Mouse (Mus musculus) myocyte (in vitro differentiated cells): ENCODE results near the gene Arhgap6. TPM values are rescaled to one million over a fixed set of nuclear protein-coding genes. Genes with fewer than 3 reads are reported as not detected.

Experiments used
- H3K27me3 ChIP-seq: one replicate; pipeline ENCODE4 v1.6.1; 2011; ENCODE audit not compliant: control insufficient read depth, insufficient read depth, insufficient read length
- H3K36me3 ChIP-seq: one replicate; pipeline ENCODE4 v1.6.1; 2011; ENCODE audit not compliant: control insufficient read depth, insufficient read depth
- H3K4me2 ChIP-seq: one replicate; pipeline ENCODE4 v1.6.1; 2011; ENCODE audit warnings: low read depth, control low read depth
- H3K4me3 ChIP-seq: one replicate; pipeline ENCODE4 v1.5.1; 2011; ENCODE audit warnings: mild to moderate bottlenecking, control low read depth, moderate library complexity
- H3K79me2 ChIP-seq: one replicate; pipeline ENCODE4 v1.6.1; 2011; ENCODE audit not compliant: control insufficient read depth, insufficient read depth
- H3ac ChIP-seq: one replicate; pipeline ENCODE4 v1.6.1; 2011; ENCODE audit not compliant: control insufficient read depth, insufficient read length
- CEBPB ChIP-seq: IDR thresholded peaks from 2 replicates; pipeline ENCODE4 v1.6.1; 2011; ENCODE audit warnings: mild to moderate bottlenecking, moderate library complexity; ENCODE audit not compliant: poor library complexity, insufficient read depth, severe bottlenecking
- E2F4 ChIP-seq: IDR thresholded peaks from one replicate; pipeline ENCODE4 v1.6.1; 2011; ENCODE audit warnings: mild to moderate bottlenecking, control low read depth, moderate library complexity; ENCODE audit not compliant: insufficient read depth
- MAX ChIP-seq: IDR thresholded peaks from one replicate; pipeline ENCODE4 v1.6.1; 2011; ENCODE audit warnings: low read depth, mild to moderate bottlenecking, control low read depth
- MYOD1 ChIP-seq, 3 experiments: IDR thresholded peaks; one replicate each; pipeline ENCODE4 v1.6.1; 2011; ENCODE audit warnings: control low read depth in 2 of 3, low read depth in 2 of 3, mild to moderate bottlenecking in 2 of 3, moderate library complexity in 1 of 3; ENCODE audit not compliant: insufficient read length in 2 of 3, control insufficient read depth in 1 of 3
- MYOG ChIP-seq, 3 experiments: IDR thresholded peaks; one replicate each; pipeline ENCODE4 v1.6.1; 2011; ENCODE audit warnings: control low read depth in 2 of 3, low read depth in 2 of 3, mild to moderate bottlenecking in 2 of 3; ENCODE audit not compliant: insufficient read length in 2 of 3, control insufficient read depth in 1 of 3, insufficient read depth in 1 of 3
- POLR2A ChIP-seq: IDR thresholded peaks from one replicate; pipeline ENCODE4 v1.6.1; 2011; ENCODE audit warnings: low read depth, mild to moderate bottlenecking, control low read depth, moderate library complexity; ENCODE audit not compliant: insufficient read length
- POLR2AphosphoS2 ChIP-seq: IDR thresholded peaks from one replicate; pipeline ENCODE4 v1.6.1; 2011; ENCODE audit warnings: low read depth, control low read depth; ENCODE audit not compliant: insufficient read length
- REST ChIP-seq: IDR thresholded peaks from one replicate; pipeline ENCODE4 v1.6.1; 2011; ENCODE audit warnings: mild to moderate bottlenecking, control low read depth, moderate library complexity; ENCODE audit not compliant: insufficient read depth, insufficient read length
- SRF ChIP-seq: IDR thresholded peaks from one replicate; pipeline ENCODE4 v1.6.1; 2011; ENCODE audit warnings: low read depth; ENCODE audit not compliant: control insufficient read depth, insufficient read length
- TCF12 ChIP-seq: IDR thresholded peaks from one replicate; pipeline ENCODE4 v1.6.1; 2011; ENCODE audit warnings: mild to moderate bottlenecking, control low read depth; ENCODE audit not compliant: poor library complexity, insufficient read depth, severe bottlenecking
- TCF3 ChIP-seq: IDR thresholded peaks from one replicate; pipeline ENCODE4 v1.6.1; 2011; ENCODE audit warnings: low read depth, control low read depth; ENCODE audit not compliant: insufficient read length
- USF1 ChIP-seq: IDR thresholded peaks from one replicate; pipeline ENCODE4 v1.6.1; 2011; ENCODE audit warnings: low read depth, mild to moderate bottlenecking, control low read depth, moderate library complexity
- polyA plus RNA-seq: library from polyadenylated mRNA; unstranded; fragments of >200 nt; fragmentation: generic; extraction: Trizol; gene quantifications from one replicate; pipeline ENCODE4 v1.2.1, GENCODE M21; 2012; ENCODE audit warnings: missing spikeins

Gene Arhgap6
- polyA plus RNA-seq, 1 experiment: 0.40 TPM

DNA sequence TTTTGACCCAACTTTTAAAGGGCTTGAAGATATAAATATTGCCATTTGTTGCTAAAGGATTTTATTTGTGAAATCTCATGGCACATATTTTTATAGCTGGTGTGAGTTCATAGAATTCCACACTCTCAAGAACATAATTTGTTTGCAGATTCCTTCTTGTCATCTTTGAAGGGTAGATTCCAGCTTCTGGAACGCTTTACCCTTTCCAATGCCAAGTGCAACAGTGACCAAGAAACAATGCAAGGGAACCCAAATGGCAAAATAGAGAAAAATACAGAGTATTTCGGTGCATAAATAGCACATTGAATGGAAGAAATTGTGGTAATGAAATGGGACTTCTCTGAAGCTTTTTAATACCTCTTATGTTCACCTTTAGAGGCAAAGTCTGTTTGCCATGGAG lies 294.3 kb downstream of the Arhgap6 start:
- TF ChIP-seq POLR2AphosphoS2 (no peak), MAX (no peak), USF1 (no peak), MYOG (IDR thresholded peaks at IDR 0.05; ENCODE audit: control insufficient read depth in 1 of 3, insufficient read depth in 1 of 3, insufficient read length in 2 of 3, low read depth in 2 of 3) (no peak), SRF (no peak), TCF3 (no peak), CEBPB (no peak), E2F4 (no peak), MYOD1 (IDR thresholded peaks at IDR 0.05; ENCODE audit: control insufficient read depth in 1 of 3, insufficient read length in 2 of 3, low read depth in 2 of 3) (no peak), POLR2A (no peak), REST (no peak), TCF12 (no peak)
- no peak overlapping the region for H3K4me2 ChIP-seq

DNA sequence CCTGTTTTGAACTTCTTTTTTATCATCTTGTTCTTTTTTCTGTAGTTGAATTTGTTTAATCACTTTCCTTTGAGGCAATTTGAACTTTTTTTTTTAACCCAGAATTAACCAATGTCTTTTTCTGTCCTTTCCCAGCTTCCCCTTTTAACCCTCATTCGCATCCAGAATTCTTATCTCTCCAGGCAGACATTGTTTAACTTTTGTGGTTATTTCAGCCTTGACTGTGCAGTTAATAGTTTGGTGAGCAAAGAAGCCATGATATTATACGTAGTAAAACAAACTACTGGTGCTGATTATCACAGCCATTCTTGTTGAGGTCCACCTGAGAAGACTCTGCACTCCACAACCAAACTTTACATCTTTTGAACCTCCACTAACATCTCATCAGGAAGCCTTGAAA lies 299.7 kb downstream of the Arhgap6 start:
- Histone ChIP-seq H3K27me3 (no peaks in the 10 kb centered on the region), H3ac (no peak overlapping the region), H3K79me2 (no peaks in the 10 kb centered on the region), H3K36me3 (no peaks in the 10 kb centered on the region), H3K4me2 (no peak overlapping the region), H3K4me3 (no peak overlapping the region)
- TF ChIP-seq POLR2A (no peak), E2F4 (no peak), MYOD1 (IDR thresholded peaks at IDR 0.05; ENCODE audit: control insufficient read depth in 1 of 3, insufficient read length in 2 of 3, low read depth in 2 of 3) (no peak), POLR2AphosphoS2 (no peak), TCF12 (no peak), SRF (no peak), MYOG (IDR thresholded peaks at IDR 0.05; ENCODE audit: control insufficient read depth in 1 of 3, insufficient read depth in 1 of 3, insufficient read length in 2 of 3, low read depth in 2 of 3) (no peak), TCF3 (no peak), CEBPB (no peak), REST (no peak), MAX (no peak), USF1 (no peak)

More for the DNA sequence above, 294.3 kb downstream of the Arhgap6 start:
- H3K4me3 ChIP-seq: no peak overlapping the region
- no peaks in the 10 kb centered on the region for H3K36me3 ChIP-seq
- no peaks in the 10 kb centered on the region for H3K27me3 ChIP-seq
- H3ac ChIP-seq: no peak overlapping the region
- no peaks in the 10 kb centered on the region for H3K79me2 ChIP-seq

DNA sequence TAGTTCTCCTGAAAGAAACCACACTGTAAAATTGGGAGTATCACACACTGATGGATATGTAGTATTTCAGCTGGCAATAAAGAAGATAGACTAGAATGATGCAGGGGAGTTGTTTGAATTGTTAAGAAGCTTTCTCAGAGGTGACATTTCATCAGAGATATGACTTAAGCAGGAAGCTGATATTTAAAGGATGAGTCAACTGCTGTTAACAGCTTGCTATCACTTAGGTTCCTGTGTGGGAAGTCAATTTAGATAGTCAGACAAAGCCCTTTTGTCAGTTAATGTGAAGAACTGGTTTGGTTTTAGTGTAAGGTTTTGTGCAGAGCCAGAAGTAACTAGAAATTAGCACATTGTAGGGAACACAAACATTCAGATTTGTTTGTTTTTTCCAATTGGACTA lies 300.7 kb downstream of the Arhgap6 start:
- no peaks in the 10 kb centered on the region for H3K27me3 ChIP-seq
- TF ChIP-seq POLR2A: no peak
- no peak for TF ChIP-seq SRF
- no peak for TF ChIP-seq USF1
- no peak for TF ChIP-seq MYOD1 (IDR thresholded peaks at IDR 0.05; ENCODE audit: control insufficient read depth in 1 of 3, insufficient read length in 2 of 3, low read depth in 2 of 3)
- TF ChIP-seq POLR2AphosphoS2: no peak
- no peak for TF ChIP-seq CEBPB
- no peak for TF ChIP-seq E2F4
- TF ChIP-seq TCF12: no peak
- TF ChIP-seq MAX: no peak
- no peak for TF ChIP-seq TCF3
- no peak for TF ChIP-seq REST
- no peak for TF ChIP-seq MYOG (IDR thresholded peaks at IDR 0.05; ENCODE audit: control insufficient read depth in 1 of 3, insufficient read depth in 1 of 3, insufficient read length in 2 of 3, low read depth in 2 of 3)
- H3ac ChIP-seq: no peak overlapping the region
- H3K36me3 ChIP-seq: no peaks in the 10 kb centered on the region
- no peak overlapping the region for H3K4me3 ChIP-seq
- no peak overlapping the region for H3K4me2 ChIP-seq
- H3K79me2 ChIP-seq: no peaks in the 10 kb centered on the region

DNA sequence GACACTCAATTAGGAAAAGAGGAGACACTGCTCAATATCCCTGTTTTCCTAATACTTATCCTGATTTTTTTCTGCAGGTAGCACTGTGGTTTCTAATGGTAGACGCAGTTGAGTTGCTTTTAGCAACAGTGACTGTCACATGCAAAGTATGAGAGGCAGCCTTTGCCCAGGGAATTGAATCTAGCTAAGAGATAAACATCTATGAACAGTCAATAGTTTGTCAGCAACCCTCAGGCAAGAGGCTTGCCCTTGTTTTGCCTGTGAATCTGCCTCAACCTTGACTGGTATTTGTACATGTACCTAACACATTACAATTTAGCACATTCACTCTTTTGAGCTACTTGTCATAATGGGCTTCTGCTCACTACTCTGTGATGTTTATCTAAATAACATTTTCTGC lies 307.8 kb downstream of the Arhgap6 start:
- no peak overlapping the region for H3K4me2 ChIP-seq
- no peak overlapping the region for H3K4me3 ChIP-seq
- H3K27me3 ChIP-seq: no peaks in the 10 kb centered on the region
- H3ac ChIP-seq: no peak overlapping the region
- H3K36me3 ChIP-seq: no peaks in the 10 kb centered on the region
- H3K79me2 ChIP-seq: no peaks in the 10 kb centered on the region
- TF ChIP-seq E2F4 (no peak), REST (no peak), POLR2A (no peak), TCF12 (no peak), USF1 (no peak)

DNA sequence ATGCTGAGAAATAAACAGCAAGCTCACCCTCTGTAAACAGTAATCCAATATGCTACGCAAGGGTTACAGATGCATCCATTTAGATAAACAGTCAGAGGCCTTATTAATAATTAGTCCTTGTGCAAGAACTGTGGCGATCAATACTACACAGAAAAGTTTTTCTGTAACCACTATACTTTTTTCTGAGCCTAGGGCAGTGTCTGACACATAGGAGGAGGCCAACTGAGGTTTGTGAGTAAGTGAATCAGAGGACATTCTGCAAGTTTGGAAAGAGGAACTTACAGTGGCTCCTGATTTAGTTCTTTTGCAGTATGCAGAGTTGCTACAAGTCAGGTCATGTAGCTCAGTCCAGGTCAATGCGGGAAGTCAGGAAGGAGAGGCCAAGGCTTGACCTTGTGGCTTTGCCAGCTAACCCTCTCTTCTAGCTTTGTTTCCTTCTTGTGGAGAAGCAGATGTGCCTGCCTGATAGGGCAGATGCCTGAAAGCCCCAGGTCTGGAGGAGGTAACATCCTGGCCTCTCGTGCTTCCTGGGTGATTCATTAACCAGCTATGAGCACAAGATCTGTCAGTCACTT lies 311.2 kb downstream of the Arhgap6 start:
- H3K79me2 ChIP-seq: no peaks in the 10 kb centered on the region
- H3K36me3 ChIP-seq: no peaks in the 10 kb centered on the region
- TF ChIP-seq CEBPB: no peak
- TF ChIP-seq POLR2A: no peak
- no peak for TF ChIP-seq MAX
- TF ChIP-seq E2F4: no peak
- TF ChIP-seq POLR2AphosphoS2: no peak
- TF ChIP-seq SRF: no peak
- H3K27me3 ChIP-seq: no peaks in the 10 kb centered on the region
- peak overlapping the region; percentile 38 for H3K4me2 ChIP-seq
- H3ac ChIP-seq: no peak overlapping the region
- no peak overlapping the region for H3K4me3 ChIP-seq
